Mouse (Mus musculus) intestine, embryonic 16.5 days (tissue): ENCODE results near the gene Wdr53. TPM values are rescaled to one million over a fixed set of nuclear protein-coding genes. Genes with fewer than 3 reads are reported as not detected.
A peak's percentile ranks its signal among the peaks of the same experiment; 100 is the strongest.

Experiments
- microRNA counts: library from miRNA; unstranded; fragments of <30 nt; microRNA quantifications from one replicate; lab custom pipeline; 2016
- microRNA-seq: library from miRNA; unstranded; fragments of <30 nt; microRNA quantifications from one replicate; pipeline ENCODE4, GENCODE M21; 2016
- polyA plus RNA-seq: library from polyadenylated mRNA; unstranded; fragments of >200 nt; fragmentation: Nextera tagmentation; extraction: Ambion mirVana; gene quantifications from 2 replicates; pipeline ENCODE4 v1.2.1, GENCODE M21; 2015

Wdr53 gene
- polyA plus RNA-seq, 1 experiment from 2014 or later = 17.6 TPM

MicroRNAs encoded within 50 kb of the gene (microRNA counts, 519-probe panel; counts per million panel counts)
- microRNA mmu-miR-1946a (lab: Ali Mortazavi, UCI) = 1,600 counts per million, percentile 16 among the panel's probes with 10 or more counts

Small RNA genes within 50 kb of the gene (microRNA-seq; reads per million reads assigned to microRNA genes)
- gene Mir1946a = not detected

Other genes starting within 250 kb of the Wdr53 start
- gene Senp5, start 243.9 kb upstream of the Wdr53 start, polyA plus RNA-seq = 9.1 and 9.8 TPM in 2 replicates
- 34.5 and 34.6 TPM in 2 replicates for gene Pak2, start 167.9 kb upstream of the Wdr53 start, polyA plus RNA-seq
- 108 and 109 TPM in 2 replicates for gene Pigx, start 147.5 kb upstream of the Wdr53 start, polyA plus RNA-seq
- 26.1 and 29.3 TPM in 2 replicates for gene Cep19, start 147.4 kb upstream of the Wdr53 start, polyA plus RNA-seq
- 13.1 and 13.3 TPM in 2 replicates for gene Nrros, start 81.6 kb upstream of the Wdr53 start, polyA plus RNA-seq
- not detected in 2 replicates for gene Bex6, start 67.4 kb upstream of the Wdr53 start, polyA plus RNA-seq
- gene Fbxo45, start 69 bp upstream of the Wdr53 start, polyA plus RNA-seq = 2.6 and 2.7 TPM in 2 replicates
- gene Smco1, start 24.2 kb downstream of the Wdr53 start, polyA plus RNA-seq = not detected in 2 replicates
- 14.4 and 16.8 TPM in 2 replicates for gene Rnf168, start 30.2 kb downstream of the Wdr53 start, polyA plus RNA-seq
- gene Ubxn7, start 85.0 kb downstream of the Wdr53 start, polyA plus RNA-seq = 13.6 and 14.7 TPM in 2 replicates
- not detected in 2 replicates for gene Tm4sf19, start 153.3 kb downstream of the Wdr53 start, polyA plus RNA-seq
- gene Tctex1d2, start 172.5 kb downstream of the Wdr53 start, polyA plus RNA-seq = 32.5 and 34.0 TPM in 2 replicates
- gene Pcyt1a, start 183.7 kb downstream of the Wdr53 start, polyA plus RNA-seq = 79.9 and 83.0 TPM in 2 replicates
- gene Slc51a, start 240.7 kb downstream of the Wdr53 start, polyA plus RNA-seq = 157 and 177 TPM in 2 replicates
- 2.1 and 3.0 TPM in 2 replicates for gene Zdhhc19, start 249.0 kb downstream of the Wdr53 start, polyA plus RNA-seq